Mouse (Mus musculus): Measurements from ENCODE around the gene Swsap1. TPM values are rescaled to one million over a fixed set of nuclear protein-coding genes. Genes with fewer than 3 reads are reported as not detected.

Swsap1 gene
- polyA plus RNA-seq, 1 experiment from 2014 or later: 17.2 TPM

- no peaks in the 10 kb centered on the region for H3K9me3 ChIP-seq (replicated peaks; ENCODE audit: control insufficient read depth, low read length)
- 0 out of 2 replicates have a peak, but pooled peaks cover 2% of the 10 kb centered on the region for H3K4me1 ChIP-seq (ENCODE audit: control insufficient read depth, insufficient read depth, low read length)
- H3K4me2 ChIP-seq (ENCODE audit: low read depth, low read length): peak overlapping the region; percentile 53
- DNase-seq (ENCODE audit: low spot score): peak; percentile 9
- 1% methylated on average over 35 of the region's 35 CpGs for WGBS
- H3K27ac ChIP-seq (replicated peaks; ENCODE audit: low read depth, low read length): no peak overlapping the region
- no peaks in the 10 kb centered on the region for H3K36me3 ChIP-seq (replicated peaks; ENCODE audit: control insufficient read depth, insufficient read depth, low read depth, low read length)
- H3K9ac ChIP-seq (replicated peaks; ENCODE audit: low read length): no peak overlapping the region
- peak overlapping the region; percentile 32 for H3K4me3 ChIP-seq (ENCODE audit: low read depth, low read length)
- no peak for ATAC-seq (replicated peaks; ENCODE audit: insufficient number of reproducible peaks, low FRiP score, low TSS enrichment, low read depth)
- peaks cover 33% of the 10 kb centered on the region for H3K27me3 ChIP-seq (ENCODE audit: control insufficient read depth, insufficient read depth, low read length)
These were observed 5.9 kb downstream of the Swsap1 start for GRCm38 (mm10) chr9:21961366-21961980.

- 0% methylated on average over 15 of the region's 15 CpGs for WGBS
- H3K27me3 ChIP-seq (ENCODE audit: control insufficient read depth, insufficient read depth, low read length): peaks cover 33% of the 10 kb centered on the region
- H3K4me2 ChIP-seq (ENCODE audit: low read depth, low read length): peak overlapping the region; percentile 53
- no peaks in the 10 kb centered on the region for H3K36me3 ChIP-seq (replicated peaks; ENCODE audit: control insufficient read depth, insufficient read depth, low read depth, low read length)
- DNase-seq (ENCODE audit: low spot score) (peak; percentile 15), ATAC-seq (replicated peaks; ENCODE audit: insufficient number of reproducible peaks, low FRiP score, low TSS enrichment, low read depth) (peak; percentile 49; the same call in 1 of the 2 replicates)
- H3K4me1 ChIP-seq (ENCODE audit: control insufficient read depth, insufficient read depth, low read length): 0 out of 2 replicates have a peak, but pooled peaks cover 2% of the 10 kb centered on the region
- peak overlapping the region; percentile 32 for H3K4me3 ChIP-seq (ENCODE audit: low read depth, low read length)
- peak overlapping the region; percentile 26 for H3K9ac ChIP-seq (replicated peaks; ENCODE audit: low read length)
- no peaks in the 10 kb centered on the region for H3K9me3 ChIP-seq (replicated peaks; ENCODE audit: control insufficient read depth, low read length)
- H3K27ac ChIP-seq (replicated peaks; ENCODE audit: low read depth, low read length): no peak overlapping the region
These were observed 6.5 kb downstream of the Swsap1 start for GRCm38 (mm10) chr9:21962010-21962409.

- H3K27ac ChIP-seq (replicated peaks; ENCODE audit: low read depth, low read length): no peak overlapping the region
- H3K4me1 ChIP-seq (ENCODE audit: control insufficient read depth, insufficient read depth, low read length): 0 out of 2 replicates have a peak, but pooled peaks cover 2% of the 10 kb centered on the region
- peak overlapping the region; percentile 26 for H3K9ac ChIP-seq (replicated peaks; ENCODE audit: low read length)
- H3K36me3 ChIP-seq (replicated peaks; ENCODE audit: control insufficient read depth, insufficient read depth, low read depth, low read length): no peaks in the 10 kb centered on the region
- H3K4me2 ChIP-seq (ENCODE audit: low read depth, low read length): peak overlapping the region; percentile 53
- peaks cover 33% of the 10 kb centered on the region for H3K27me3 ChIP-seq (ENCODE audit: control insufficient read depth, insufficient read depth, low read length)
- 1% methylated on average over 34 of the region's 34 CpGs for whole genome bisulfite sequencing
- H3K4me3 ChIP-seq (ENCODE audit: low read depth, low read length): peak overlapping the region; percentile 32
- H3K9me3 ChIP-seq (replicated peaks; ENCODE audit: control insufficient read depth, low read length): no peaks in the 10 kb centered on the region
- DNase-seq (ENCODE audit: low spot score) (peak; percentile 82), ATAC-seq (replicated peaks; ENCODE audit: insufficient number of reproducible peaks, low FRiP score, low TSS enrichment, low read depth) (peak; percentile 78)
These were observed 7.0 kb downstream of the Swsap1 start for GRCm38 (mm10) chr9:21962416-21963059.

DNA sequence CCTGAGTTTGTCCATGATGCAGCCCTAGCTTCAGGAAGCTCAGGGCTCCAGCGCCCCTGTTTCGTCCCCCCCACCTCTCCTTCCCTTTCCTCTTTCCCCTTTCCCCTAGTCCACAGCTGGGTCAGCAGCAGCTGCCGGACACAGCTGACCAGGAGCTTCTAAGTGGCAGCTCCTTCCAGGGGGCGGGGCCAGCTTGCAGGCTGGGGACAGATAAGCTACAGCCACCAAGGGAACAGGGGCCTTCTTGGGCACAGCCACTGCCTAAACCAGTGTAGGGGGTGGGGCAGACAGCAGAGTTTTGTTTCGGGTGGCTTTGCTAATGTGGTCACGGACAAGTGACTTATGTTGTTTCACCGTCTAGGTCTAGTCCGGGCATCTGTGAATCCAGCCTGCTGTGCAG, 7.9 kb downstream of the Swsap1 start, which contains the start of gene Epor:
Epor (minus strand) TSS at position 90 of the 400 bp plus-strand sequence.
- no peak within 1 kb of the TSS for H3K27ac ChIP-seq (replicated peaks; ENCODE audit: low read depth, low read length)
- peak within 1 kb of the TSS; percentile 32 for H3K4me3 ChIP-seq (ENCODE audit: low read depth, low read length)
- ATAC-seq (replicated peaks; ENCODE audit: insufficient number of reproducible peaks, low FRiP score, low TSS enrichment, low read depth) (peak; percentile 24; the same call in 1 of the 2 replicates), DNase-seq (ENCODE audit: low spot score) (peak; percentile 28)
- H3K9me3 ChIP-seq (replicated peaks; ENCODE audit: control insufficient read depth, low read length): no peaks in the 10 kb centered on the region
- H3K4me2 ChIP-seq (ENCODE audit: low read depth, low read length): peak within 1 kb of the TSS; percentile 53
- 0 out of 2 replicates have a peak, but pooled peaks cover 2% of the 10 kb centered on the region for H3K4me1 ChIP-seq (ENCODE audit: control insufficient read depth, insufficient read depth, low read length)
- no peaks in the 10 kb centered on the region for H3K36me3 ChIP-seq (replicated peaks; ENCODE audit: control insufficient read depth, insufficient read depth, low read depth, low read length)
- H3K27me3 ChIP-seq (ENCODE audit: control insufficient read depth, insufficient read depth, low read length): peaks cover 33% of the 10 kb centered on the region
- 17% methylated on average over 8 of the region's 8 CpGs for WGBS
- H3K9ac ChIP-seq (replicated peaks; ENCODE audit: low read length): peak within 1 kb of the TSS; percentile 26

DNA sequence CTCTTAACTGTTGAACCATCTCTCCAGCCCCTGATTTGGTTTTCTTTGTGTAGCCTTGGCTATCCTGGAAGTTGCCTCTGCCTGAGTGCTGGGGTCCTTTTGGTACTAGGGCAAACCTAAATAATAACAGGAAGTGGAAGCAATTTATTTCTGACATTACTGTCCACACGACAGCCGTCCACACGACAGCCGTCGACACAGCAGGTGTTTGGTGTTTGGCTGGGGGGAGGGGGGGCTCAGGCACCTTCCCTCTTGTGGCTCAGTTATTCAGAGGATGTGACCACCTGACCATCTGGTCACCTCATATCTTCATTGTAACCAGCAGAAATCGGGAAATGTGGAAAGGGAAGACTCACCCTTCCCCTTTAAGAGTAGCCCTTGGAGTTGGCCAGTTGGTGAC, 13.3 kb downstream of the Swsap1 start:
- no peak overlapping the region for H3K4me3 ChIP-seq (ENCODE audit: low read depth, low read length)
- H3K4me2 ChIP-seq (ENCODE audit: low read depth, low read length): no peak overlapping the region
- H3K9ac ChIP-seq (replicated peaks; ENCODE audit: low read length): no peak overlapping the region
- no peaks in the 10 kb centered on the region for H3K9me3 ChIP-seq (replicated peaks; ENCODE audit: control insufficient read depth, low read length)
- H3K4me1 ChIP-seq (ENCODE audit: control insufficient read depth, insufficient read depth, low read length): no peaks in the 10 kb centered on the region
- no peaks in the 10 kb centered on the region for H3K27me3 ChIP-seq (ENCODE audit: control insufficient read depth, insufficient read depth, low read length)
- no peak for ATAC-seq (replicated peaks; ENCODE audit: insufficient number of reproducible peaks, low FRiP score, low TSS enrichment, low read depth)
- DNase-seq (ENCODE audit: low spot score): no peak
- H3K27ac ChIP-seq (replicated peaks; ENCODE audit: low read depth, low read length): no peak overlapping the region
- H3K36me3 ChIP-seq (replicated peaks; ENCODE audit: control insufficient read depth, insufficient read depth, low read depth, low read length): no peaks in the 10 kb centered on the region
- 64% methylated on average over 6 of the region's 6 CpGs for WGBS

- Histone ChIP-seq H3K4me3 (ENCODE audit: low read depth, low read length) (no peak overlapping the region), H3K27ac (replicated peaks; ENCODE audit: low read depth, low read length) (no peak overlapping the region), H3K9me3 (replicated peaks; ENCODE audit: control insufficient read depth, low read length) (no peaks in the 10 kb centered on the region), H3K9ac (replicated peaks; ENCODE audit: low read length) (no peak overlapping the region), H3K36me3 (replicated peaks; ENCODE audit: control insufficient read depth, insufficient read depth, low read depth, low read length) (no peaks in the 10 kb centered on the region), H3K27me3 (ENCODE audit: control insufficient read depth, insufficient read depth, low read length) (no peaks in the 10 kb centered on the region), H3K4me1 (ENCODE audit: control insufficient read depth, insufficient read depth, low read length) (no peaks in the 10 kb centered on the region), H3K4me2 (ENCODE audit: low read depth, low read length) (no peak overlapping the region)
- DNase-seq (ENCODE audit: low spot score) (no peak), ATAC-seq (replicated peaks; ENCODE audit: insufficient number of reproducible peaks, low FRiP score, low TSS enrichment, low read depth) (no peak)
- 96% methylated on average over 4 of the region's 4 CpGs for WGBS
These were observed 13.7 kb downstream of the Swsap1 start for GRCm38 (mm10) chr9:21969304-21969703.

- DNase-seq (ENCODE audit: low spot score) (no peak), ATAC-seq (replicated peaks; ENCODE audit: insufficient number of reproducible peaks, low FRiP score, low TSS enrichment, low read depth) (no peak)
- 75% methylated on average over 5 of the region's 10 CpGs for WGBS
- H3K27me3 ChIP-seq (ENCODE audit: control insufficient read depth, insufficient read depth, low read length): no peaks in the 10 kb centered on the region; the same call in 1 of the 2 replicates
- no peak overlapping the region for H3K27ac ChIP-seq (replicated peaks; ENCODE audit: low read depth, low read length)
- H3K4me2 ChIP-seq (ENCODE audit: low read depth, low read length): no peak overlapping the region
- no peak overlapping the region for H3K9ac ChIP-seq (replicated peaks; ENCODE audit: low read length)
- no peaks in the 10 kb centered on the region for H3K9me3 ChIP-seq (replicated peaks; ENCODE audit: control insufficient read depth, low read length)
- H3K36me3 ChIP-seq (replicated peaks; ENCODE audit: control insufficient read depth, insufficient read depth, low read depth, low read length): no peaks in the 10 kb centered on the region
- H3K4me3 ChIP-seq (ENCODE audit: low read depth, low read length): no peak overlapping the region
- no peaks in the 10 kb centered on the region for H3K4me1 ChIP-seq (ENCODE audit: control insufficient read depth, insufficient read depth, low read length)
These were observed 21.1 kb downstream of the Swsap1 start for GRCm38 (mm10) chr9:21976626-21977175.

DNA sequence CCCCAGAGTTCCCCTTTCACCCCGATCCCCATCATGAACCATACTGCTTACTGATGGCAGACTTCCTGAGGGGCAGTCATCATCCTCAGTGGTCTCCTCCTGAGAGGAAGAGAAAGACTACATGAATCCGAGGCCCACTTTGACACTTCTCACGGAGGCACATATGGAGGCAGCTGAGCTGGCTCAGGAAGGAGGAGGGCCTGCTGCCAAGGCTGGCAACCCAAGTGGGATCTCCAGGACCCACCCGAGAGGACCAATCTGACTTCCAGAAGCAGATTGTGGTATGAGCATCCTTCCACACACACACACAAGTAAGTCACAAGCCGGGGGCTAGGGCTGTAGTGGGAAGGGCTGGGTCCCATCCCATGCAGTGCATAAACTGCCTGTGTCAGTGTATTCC, 21.8 kb downstream of the Swsap1 start:
- ATAC-seq (replicated peaks; ENCODE audit: insufficient number of reproducible peaks, low FRiP score, low TSS enrichment, low read depth) (no peak), DNase-seq (ENCODE audit: low spot score) (no peak)
- Histone ChIP-seq H3K27me3 (ENCODE audit: control insufficient read depth, insufficient read depth, low read length) (no peaks in the 10 kb centered on the region; the same call in 1 of the 2 replicates), H3K9me3 (replicated peaks; ENCODE audit: control insufficient read depth, low read length) (no peaks in the 10 kb centered on the region), H3K36me3 (replicated peaks; ENCODE audit: control insufficient read depth, insufficient read depth, low read depth, low read length) (no peaks in the 10 kb centered on the region), H3K4me1 (ENCODE audit: control insufficient read depth, insufficient read depth, low read length) (no peaks in the 10 kb centered on the region), H3K4me3 (ENCODE audit: low read depth, low read length) (no peak overlapping the region), H3K4me2 (ENCODE audit: low read depth, low read length) (no peak overlapping the region), H3K27ac (replicated peaks; ENCODE audit: low read depth, low read length) (no peak overlapping the region), H3K9ac (replicated peaks; ENCODE audit: low read length) (no peak overlapping the region)
- 89% methylated on average over 5 of the region's 5 CpGs for WGBS

Data from embryonic facial prominence, embryonic 11.5 days (tissue).